Mouse (Mus musculus): ENCODE measurements around the gene Slc45a2. TPM values are rescaled to one million over a fixed set of nuclear protein-coding genes. Genes with fewer than 3 reads are reported as not detected.
"Not testable (repeated sequence)": the region's sequence is repeated elsewhere in the genome, so short reads cannot be mapped to it uniquely, and the experiment has no call there.

Slc45a2 gene
- polyA plus RNA-seq, 1 experiment from 2014 or later = 0.20 TPM

- not testable (repeated sequence) for H3K4me3 ChIP-seq (ENCODE audit: low read depth, low read length); H3K27me3 ChIP-seq (ENCODE audit: control insufficient read depth, insufficient read depth, low read length); H3K4me2 ChIP-seq (ENCODE audit: low read depth, low read length, severe bottlenecking); H3K9ac ChIP-seq (ENCODE audit: low read length); H3K9me3 ChIP-seq (ENCODE audit: control insufficient read depth, low read length); DNase-seq (ENCODE audit: low spot score); H3K27ac ChIP-seq (ENCODE audit: low read depth, low read length); H3K4me1 ChIP-seq (replicated peaks; ENCODE audit: control insufficient read depth, insufficient read depth, low read length); H3K36me3 ChIP-seq (ENCODE audit: control insufficient read depth, insufficient read depth, low read length); ATAC-seq (replicated peaks; ENCODE audit: low FRiP score)
- 75% methylated on average over 2 of the region's 2 CpGs for WGBS
Measured at GRCm38 (mm10) chr15:10986477-10986876, 14.0 kb upstream of the Slc45a2 start.

- Histone ChIP-seq H3K4me2 (ENCODE audit: low read depth, low read length, severe bottlenecking) (no peak overlapping the region), H3K9me3 (ENCODE audit: control insufficient read depth, low read length) (no peaks in the 10 kb centered on the region), H3K4me3 (ENCODE audit: low read depth, low read length) (no peak overlapping the region), H3K4me1 (replicated peaks; ENCODE audit: control insufficient read depth, insufficient read depth, low read length) (no peaks in the 10 kb centered on the region), H3K36me3 (ENCODE audit: control insufficient read depth, insufficient read depth, low read length) (no peaks in the 10 kb centered on the region), H3K27ac (ENCODE audit: low read depth, low read length) (no peak overlapping the region), H3K9ac (ENCODE audit: low read length) (no peak overlapping the region), H3K27me3 (ENCODE audit: control insufficient read depth, insufficient read depth, low read length) (no peaks in the 10 kb centered on the region)
- no peak for DNase-seq (ENCODE audit: low spot score)
- no peak for ATAC-seq (replicated peaks; ENCODE audit: low FRiP score)
- WGBS = 71% methylated on average over 2 of the region's 2 CpGs
Measured at GRCm38 (mm10) chr15:10990411-10990810, 10.1 kb upstream of the Slc45a2 start.

- Histone ChIP-seq H3K4me3 (ENCODE audit: low read depth, low read length) (no peak overlapping the region), H3K4me1 (replicated peaks; ENCODE audit: control insufficient read depth, insufficient read depth, low read length) (no peaks in the 10 kb centered on the region), H3K9ac (ENCODE audit: low read length) (no peak overlapping the region), H3K9me3 (ENCODE audit: control insufficient read depth, low read length) (no peaks in the 10 kb centered on the region), H3K27ac (ENCODE audit: low read depth, low read length) (no peak overlapping the region), H3K27me3 (ENCODE audit: control insufficient read depth, insufficient read depth, low read length) (no peaks in the 10 kb centered on the region), H3K36me3 (ENCODE audit: control insufficient read depth, insufficient read depth, low read length) (no peaks in the 10 kb centered on the region), H3K4me2 (ENCODE audit: low read depth, low read length, severe bottlenecking) (no peak overlapping the region)
- ATAC-seq (replicated peaks; ENCODE audit: low FRiP score) (no peak), DNase-seq (ENCODE audit: low spot score) (no peak)
- WGBS = 94% methylated on average over 1 of the region's 1 CpGs
Measured at GRCm38 (mm10) chr15:10991566-10991965, 9.0 kb upstream of the Slc45a2 start.

- no peak for ATAC-seq (replicated peaks; ENCODE audit: low FRiP score)
- Histone ChIP-seq H3K4me3 (ENCODE audit: low read depth, low read length) (no peak overlapping the region), H3K9me3 (ENCODE audit: control insufficient read depth, low read length) (no peaks in the 10 kb centered on the region), H3K36me3 (ENCODE audit: control insufficient read depth, insufficient read depth, low read length) (no peaks in the 10 kb centered on the region), H3K27ac (ENCODE audit: low read depth, low read length) (no peak overlapping the region), H3K4me1 (replicated peaks; ENCODE audit: control insufficient read depth, insufficient read depth, low read length) (no peaks in the 10 kb centered on the region), H3K27me3 (ENCODE audit: control insufficient read depth, insufficient read depth, low read length) (no peaks in the 10 kb centered on the region), H3K9ac (ENCODE audit: low read length) (no peak overlapping the region), H3K4me2 (ENCODE audit: low read depth, low read length, severe bottlenecking) (no peak overlapping the region)
- DNase-seq (ENCODE audit: low spot score) = no peak
- WGBS = 52% methylated on average over 5 of the region's 5 CpGs
Measured at GRCm38 (mm10) chr15:10999832-11000231, 689 bp upstream of the Slc45a2 start.

GRCm38 (mm10) chr15:11003791-11004190, 3.3 kb downstream of the Slc45a2 start:
- Histone ChIP-seq H3K4me3 (ENCODE audit: low read depth, low read length) (no peak overlapping the region), H3K36me3 (ENCODE audit: control insufficient read depth, insufficient read depth, low read length) (no peaks in the 10 kb centered on the region), H3K9me3 (ENCODE audit: control insufficient read depth, low read length) (no peaks in the 10 kb centered on the region), H3K4me2 (ENCODE audit: low read depth, low read length, severe bottlenecking) (no peak overlapping the region), H3K27me3 (ENCODE audit: control insufficient read depth, insufficient read depth, low read length) (no peaks in the 10 kb centered on the region), H3K9ac (ENCODE audit: low read length) (no peak overlapping the region), H3K4me1 (replicated peaks; ENCODE audit: control insufficient read depth, insufficient read depth, low read length) (no peaks in the 10 kb centered on the region), H3K27ac (ENCODE audit: low read depth, low read length) (no peak overlapping the region)
- no peak for DNase-seq (ENCODE audit: low spot score)
- no peak for ATAC-seq (replicated peaks; ENCODE audit: low FRiP score)
- WGBS = 86% methylated on average over 4 of the region's 4 CpGs

- Histone ChIP-seq H3K9me3 (ENCODE audit: control insufficient read depth, low read length) (no peaks in the 10 kb centered on the region), H3K36me3 (ENCODE audit: control insufficient read depth, insufficient read depth, low read length) (no peaks in the 10 kb centered on the region), H3K27me3 (ENCODE audit: control insufficient read depth, insufficient read depth, low read length) (no peaks in the 10 kb centered on the region), H3K4me1 (replicated peaks; ENCODE audit: control insufficient read depth, insufficient read depth, low read length) (no peaks in the 10 kb centered on the region), H3K4me2 (ENCODE audit: low read depth, low read length, severe bottlenecking) (no peak overlapping the region), H3K9ac (ENCODE audit: low read length) (no peak overlapping the region), H3K27ac (ENCODE audit: low read depth, low read length) (no peak overlapping the region), H3K4me3 (ENCODE audit: low read depth, low read length) (no peak overlapping the region)
- ATAC-seq (replicated peaks; ENCODE audit: low FRiP score) (no peak), DNase-seq (ENCODE audit: low spot score) (no peak)
- 88% methylated on average over 6 of the region's 6 CpGs for WGBS
Measured at GRCm38 (mm10) chr15:11004646-11005045, 4.1 kb downstream of the Slc45a2 start.

GRCm38 (mm10) chr15:11008756-11009155, 8.2 kb downstream of the Slc45a2 start:
- Histone ChIP-seq H3K36me3 (ENCODE audit: control insufficient read depth, insufficient read depth, low read length) (no peaks in the 10 kb centered on the region), H3K4me2 (ENCODE audit: low read depth, low read length, severe bottlenecking) (no peak overlapping the region), H3K27ac (ENCODE audit: low read depth, low read length) (no peak overlapping the region), H3K9ac (ENCODE audit: low read length) (no peak overlapping the region), H3K4me1 (replicated peaks; ENCODE audit: control insufficient read depth, insufficient read depth, low read length) (no peaks in the 10 kb centered on the region), H3K27me3 (ENCODE audit: control insufficient read depth, insufficient read depth, low read length) (no peaks in the 10 kb centered on the region), H3K4me3 (ENCODE audit: low read depth, low read length) (no peak overlapping the region), H3K9me3 (ENCODE audit: control insufficient read depth, low read length) (no peaks in the 10 kb centered on the region)
- ATAC-seq (replicated peaks; ENCODE audit: low FRiP score) (no peak), DNase-seq (ENCODE audit: low spot score) (no peak)
- WGBS = 17% methylated on average over 5 of the region's 5 CpGs

- no peaks in the 10 kb centered on the region for H3K36me3 ChIP-seq (ENCODE audit: control insufficient read depth, insufficient read depth, low read length)
- no peak overlapping the region for H3K9ac ChIP-seq (ENCODE audit: low read length)
- no peak overlapping the region for H3K4me2 ChIP-seq (ENCODE audit: low read depth, low read length, severe bottlenecking)
- no peak overlapping the region for H3K27ac ChIP-seq (ENCODE audit: low read depth, low read length)
- no peaks in the 10 kb centered on the region for H3K9me3 ChIP-seq (ENCODE audit: control insufficient read depth, low read length)
- H3K4me1 ChIP-seq (replicated peaks; ENCODE audit: control insufficient read depth, insufficient read depth, low read length) = no peaks in the 10 kb centered on the region
- ATAC-seq (replicated peaks; ENCODE audit: low FRiP score) (no peak), DNase-seq (ENCODE audit: low spot score) (no peak)
- no peaks in the 10 kb centered on the region for H3K27me3 ChIP-seq (ENCODE audit: control insufficient read depth, insufficient read depth, low read length)
- WGBS = 95% methylated on average over 11 of the region's 11 CpGs
- no peak overlapping the region for H3K4me3 ChIP-seq (ENCODE audit: low read depth, low read length)
Measured at GRCm38 (mm10) chr15:11010976-11011548, 10.5 kb downstream of the Slc45a2 start.

GRCm38 (mm10) chr15:11014931-11015330, 14.4 kb downstream of the Slc45a2 start:
- Histone ChIP-seq H3K9me3 (ENCODE audit: control insufficient read depth, low read length) (no peaks in the 10 kb centered on the region), H3K4me1 (replicated peaks; ENCODE audit: control insufficient read depth, insufficient read depth, low read length) (no peaks in the 10 kb centered on the region), H3K27me3 (ENCODE audit: control insufficient read depth, insufficient read depth, low read length) (no peaks in the 10 kb centered on the region), H3K36me3 (ENCODE audit: control insufficient read depth, insufficient read depth, low read length) (no peaks in the 10 kb centered on the region), H3K9ac (ENCODE audit: low read length) (no peak overlapping the region), H3K4me2 (ENCODE audit: low read depth, low read length, severe bottlenecking) (no peak overlapping the region), H3K27ac (ENCODE audit: low read depth, low read length) (no peak overlapping the region), H3K4me3 (ENCODE audit: low read depth, low read length) (no peak overlapping the region)
- 31% methylated on average over 2 of the region's 2 CpGs for WGBS
- DNase-seq (ENCODE audit: low spot score) (no peak), ATAC-seq (replicated peaks; ENCODE audit: low FRiP score) (no peak)
